In the genomic region with DNA sequence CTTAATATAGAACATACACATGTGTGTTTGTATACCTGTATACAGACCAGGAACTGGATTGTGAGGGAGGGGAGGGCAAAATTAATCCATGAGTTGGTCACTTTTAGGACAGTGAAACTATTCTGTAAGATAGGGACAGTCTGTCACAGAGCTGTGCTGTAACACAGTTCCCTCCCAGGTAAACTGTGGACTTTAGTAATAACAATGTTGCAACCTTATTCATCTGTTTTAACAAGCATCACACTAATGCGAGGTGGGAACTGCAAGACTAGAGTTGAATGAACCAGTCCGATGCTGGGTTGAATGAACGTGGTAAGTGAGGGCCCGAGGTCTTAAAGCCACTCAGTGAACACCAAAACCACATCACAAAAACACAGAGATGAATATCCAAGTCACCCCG, we compare ENCODE assay signal across 25 mouse cellular contexts.
"Had no signal": no experiment of that assay in that cellular context is flagged by ENCODE, and none has a peak within 500 bp of the region (broad histone marks: within the 10 kb centered on the region; RNA-seq: fewer than 3 reads in every experiment).

No protein-coding gene starts in this region.

- H3K27me3 ChIP-seq: heart, embryonic 13.5 days; heart, embryonic 15.5 days; hindbrain, embryonic 13.5 days; hindbrain, embryonic 15.5 days; kidney, embryonic 15.5 days; limb, embryonic 13.5 days; limb, embryonic 15.5 days had no signal

- DNase-seq: forebrain, postnatal 0 days; gastrocnemius, postnatal 14 days; gastrocnemius, postnatal 36 days; heart, adult 11 months; heart, adult 2 months; heart, postnatal 14 days; heart, postnatal 36 days; kidney, adult 11 months; kidney, adult 2 months; kidney, adult 9 months; kidney, postnatal 14 days; kidney, postnatal 36 days; layer of hippocampus, postnatal 36 days; left cerebral cortex, postnatal 4 days had no signal

- H3K4me2 ChIP-seq: heart, embryonic 11.5 days; heart, embryonic 13.5 days; heart, embryonic 15.5 days; hindbrain, embryonic 13.5 days; hindbrain, embryonic 15.5 days; kidney, embryonic 15.5 days; limb, embryonic 13.5 days; limb, embryonic 15.5 days had no signal

- H3K4me3 ChIP-seq: heart, adult 2 months; heart, embryonic 13.5 days; heart, embryonic 15.5 days; hindbrain, embryonic 13.5 days; hindbrain, embryonic 15.5 days; kidney, embryonic 15.5 days; limb, embryonic 13.5 days; limb, embryonic 15.5 days had no signal

- H3K9ac ChIP-seq: forebrain, postnatal 0 days; heart, embryonic 13.5 days; heart, embryonic 15.5 days; hindbrain, embryonic 13.5 days; hindbrain, embryonic 15.5 days; kidney, embryonic 15.5 days; limb, embryonic 13.5 days; limb, embryonic 15.5 days; liver, embryonic 14.5 days had no signal

- H3K27ac ChIP-seq: heart, adult 2 months; heart, embryonic 13.5 days; heart, embryonic 15.5 days; hindbrain, embryonic 13.5 days; hindbrain, embryonic 15.5 days; hindbrain, postnatal 0 days; kidney, embryonic 15.5 days; kidney, postnatal 0 days; limb, embryonic 13.5 days; limb, embryonic 15.5 days; liver, embryonic 14.5 days had no signal

- H3K9me3 ChIP-seq: heart, embryonic 13.5 days; heart, embryonic 15.5 days; hindbrain, embryonic 13.5 days; hindbrain, embryonic 15.5 days; kidney, embryonic 15.5 days; limb, embryonic 13.5 days; limb, embryonic 15.5 days had no signal

- ATAC-seq: forebrain, postnatal 0 days; hindbrain, postnatal 0 days had no signal

- H3K36me3 ChIP-seq: heart, embryonic 13.5 days; heart, embryonic 15.5 days; hindbrain, embryonic 13.5 days; hindbrain, embryonic 15.5 days; kidney, embryonic 15.5 days; limb, embryonic 13.5 days; limb, embryonic 15.5 days had no signal
